Mouse (Mus musculus): ENCODE data around the gene Zc3h7b.

DNA sequence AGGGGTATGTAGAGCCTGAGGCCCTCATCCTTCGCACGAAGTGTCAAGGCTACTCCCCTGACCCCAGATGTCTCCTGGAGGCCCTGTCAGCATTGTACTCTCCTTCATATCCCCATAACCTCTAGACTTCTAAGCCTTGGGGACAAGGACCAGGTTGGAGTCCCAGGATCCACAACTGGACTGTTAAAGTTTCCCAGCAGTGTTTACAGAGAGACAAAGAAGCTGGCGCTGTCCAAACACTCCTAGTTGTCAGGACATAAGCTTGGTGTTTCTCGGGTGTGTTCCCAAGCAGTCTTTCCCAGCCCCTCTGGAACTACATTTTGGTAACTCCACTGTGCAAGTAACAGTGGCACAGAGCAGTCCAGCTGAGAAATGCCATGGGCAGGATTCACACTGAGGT lies 88.6 kb downstream of the Zc3h7b start:
- TF ChIP-seq CTCF (IDR thresholded peaks at IDR 0.05; ENCODE audit: extremely low read depth, insufficient read length, insufficient replicate concordance, low read depth, low read length) (no peak), POLR2A (IDR thresholded peaks at IDR 0.05; ENCODE audit: low read depth, low read length) (no peak)
